Mouse (Mus musculus): ENCODE data around the gene Pcsk2. TPM values are rescaled to one million over a fixed set of nuclear protein-coding genes. Genes with fewer than 3 reads are reported as not detected.

Pcsk2 gene
- polyA plus RNA-seq, 1 experiment, result not detected

- TF ChIP-seq GATA1 (IDR thresholded peaks at IDR 0.05; ENCODE audit: low read length), result no peak
Measured at GRCm38 (mm10) chr2:143696026-143696557, 150.1 kb downstream of the Pcsk2 start.

- TF ChIP-seq GATA1 (IDR thresholded peaks at IDR 0.05; ENCODE audit: low read length), result no peak
Measured at GRCm38 (mm10) chr2:143696704-143697103, 150.7 kb downstream of the Pcsk2 start.

GRCm38 (mm10) chr2:143701141-143701540 is 155.2 kb downstream of the Pcsk2 start:
- TF ChIP-seq GATA1 (IDR thresholded peaks at IDR 0.05; ENCODE audit: low read length), result no peak

- no peak for TF ChIP-seq GATA1 (IDR thresholded peaks at IDR 0.05; ENCODE audit: low read length)
Measured at GRCm38 (mm10) chr2:143702931-143703344, 157.0 kb downstream of the Pcsk2 start.

- TF ChIP-seq GATA1 (IDR thresholded peaks at IDR 0.05; ENCODE audit: low read length), result no peak
Measured at GRCm38 (mm10) chr2:143708205-143708604, 162.2 kb downstream of the Pcsk2 start.

GRCm38 (mm10) chr2:143709249-143709648 is 163.3 kb downstream of the Pcsk2 start:
- no peak for TF ChIP-seq GATA1 (IDR thresholded peaks at IDR 0.05; ENCODE audit: low read length)

- TF ChIP-seq GATA1 (IDR thresholded peaks at IDR 0.05; ENCODE audit: low read length), result no peak
Measured at GRCm38 (mm10) chr2:143709979-143710378, 164.0 kb downstream of the Pcsk2 start.

- TF ChIP-seq GATA1 (IDR thresholded peaks at IDR 0.05; ENCODE audit: low read length), result no peak
Measured at GRCm38 (mm10) chr2:143711886-143712285, 165.9 kb downstream of the Pcsk2 start.

- TF ChIP-seq GATA1 (IDR thresholded peaks at IDR 0.05; ENCODE audit: low read length), result no peak
Measured at GRCm38 (mm10) chr2:143712901-143713300, 166.9 kb downstream of the Pcsk2 start.

GRCm38 (mm10) chr2:143713902-143714301 is 167.9 kb downstream of the Pcsk2 start:
- TF ChIP-seq GATA1 (IDR thresholded peaks at IDR 0.05; ENCODE audit: low read length), result no peak

GRCm38 (mm10) chr2:143715110-143715509 is 169.2 kb downstream of the Pcsk2 start:
- no peak for TF ChIP-seq GATA1 (IDR thresholded peaks at IDR 0.05; ENCODE audit: low read length)

- TF ChIP-seq GATA1 (IDR thresholded peaks at IDR 0.05; ENCODE audit: low read length), result no peak
Measured at GRCm38 (mm10) chr2:143723231-143723630, 177.3 kb downstream of the Pcsk2 start.

- no peak for TF ChIP-seq GATA1 (IDR thresholded peaks at IDR 0.05; ENCODE audit: low read length)
Measured at GRCm38 (mm10) chr2:143724101-143724500, 178.1 kb downstream of the Pcsk2 start.

GRCm38 (mm10) chr2:143724720-143725119 is 178.8 kb downstream of the Pcsk2 start:
- no peak for TF ChIP-seq GATA1 (IDR thresholded peaks at IDR 0.05; ENCODE audit: low read length)

- no peak for TF ChIP-seq GATA1 (IDR thresholded peaks at IDR 0.05; ENCODE audit: low read length)
Measured at GRCm38 (mm10) chr2:143732501-143732900, 186.5 kb downstream of the Pcsk2 start.

- TF ChIP-seq GATA1 (IDR thresholded peaks at IDR 0.05; ENCODE audit: low read length), result no peak
Measured at GRCm38 (mm10) chr2:143735442-143735841, 189.5 kb downstream of the Pcsk2 start.

GRCm38 (mm10) chr2:143739475-143740226 is 193.7 kb downstream of the Pcsk2 start:
- no peak for TF ChIP-seq GATA1 (IDR thresholded peaks at IDR 0.05; ENCODE audit: low read length)
